Mouse (Mus musculus): Measurements from ENCODE around the gene Gm5447. TPM values are rescaled to one million over a fixed set of nuclear protein-coding genes. Genes with fewer than 3 reads are reported as not detected.

The Gm5447 gene
- polyA plus RNA-seq, 1 experiment from 2014 or later = 0.12 TPM

DNA sequence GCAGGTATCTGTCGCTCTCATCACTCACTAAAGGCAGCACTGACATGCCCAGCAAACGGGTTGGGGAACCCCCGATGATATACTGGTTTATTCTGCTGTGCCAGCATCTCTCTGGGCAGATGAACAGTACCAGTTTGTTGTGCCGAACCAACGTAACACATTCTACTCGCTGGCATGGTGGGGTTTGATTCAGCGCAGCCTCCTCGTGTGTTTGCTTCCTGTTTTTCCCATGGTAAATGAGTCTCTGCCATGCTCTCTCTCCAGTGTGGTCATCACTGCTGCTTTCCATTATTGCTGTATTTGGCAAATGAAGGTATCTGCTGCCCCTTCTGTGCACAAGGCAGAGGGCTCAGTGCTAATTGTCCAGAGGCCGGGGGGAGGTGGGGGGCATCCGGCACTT, 15.7 kb downstream of the Gm5447 start:
- no peak overlapping the region for H3K9ac ChIP-seq
- H3K4me2 ChIP-seq (replicated peaks) = no peak overlapping the region
- no peak overlapping the region for H3K27ac ChIP-seq
- H3K36me3 ChIP-seq = no peaks in the 10 kb centered on the region
- peaks cover 32% of the 10 kb centered on the region for H3K27me3 ChIP-seq
- peaks cover 9% of the 10 kb centered on the region for H3K4me1 ChIP-seq
- no peak for ATAC-seq (ENCODE audit: low FRiP score)
- H3K9me3 ChIP-seq (replicated peaks) = no peaks in the 10 kb centered on the region
- H3K4me3 ChIP-seq = no peak overlapping the region
- 88% methylated on average over 10 of the region's 10 CpGs for WGBS

DNA sequence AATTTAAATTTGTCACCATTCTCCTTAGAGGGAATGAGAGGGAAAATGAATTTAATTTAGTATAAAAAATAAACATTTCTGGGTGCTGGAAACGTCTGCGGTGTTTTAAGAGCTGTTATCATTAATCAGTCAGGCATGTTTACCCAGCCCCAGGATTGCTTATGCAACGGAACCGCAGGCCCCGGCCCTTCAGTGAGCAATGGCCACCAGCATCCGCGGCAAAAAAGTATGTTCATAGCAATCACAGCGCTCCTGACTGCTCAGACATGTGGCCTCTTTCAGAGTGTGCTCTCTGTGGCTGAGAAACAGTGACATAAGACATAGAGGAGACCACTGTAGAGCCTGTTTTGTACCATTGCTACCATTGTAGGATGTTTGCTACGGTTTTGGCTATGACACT, 16.2 kb downstream of the Gm5447 start:
- ATAC-seq (ENCODE audit: low FRiP score) = no peak
- Histone ChIP-seq H3K9me3 (replicated peaks) (no peaks in the 10 kb centered on the region), H3K9ac (no peak overlapping the region), H3K36me3 (no peaks in the 10 kb centered on the region), H3K27me3 (peaks cover 32% of the 10 kb centered on the region), H3K4me1 (peaks cover 8% of the 10 kb centered on the region), H3K4me2 (replicated peaks) (no peak overlapping the region), H3K4me3 (no peak overlapping the region), H3K27ac (no peak overlapping the region)
- 70% methylated on average over 9 of the region's 9 CpGs for WGBS

DNA sequence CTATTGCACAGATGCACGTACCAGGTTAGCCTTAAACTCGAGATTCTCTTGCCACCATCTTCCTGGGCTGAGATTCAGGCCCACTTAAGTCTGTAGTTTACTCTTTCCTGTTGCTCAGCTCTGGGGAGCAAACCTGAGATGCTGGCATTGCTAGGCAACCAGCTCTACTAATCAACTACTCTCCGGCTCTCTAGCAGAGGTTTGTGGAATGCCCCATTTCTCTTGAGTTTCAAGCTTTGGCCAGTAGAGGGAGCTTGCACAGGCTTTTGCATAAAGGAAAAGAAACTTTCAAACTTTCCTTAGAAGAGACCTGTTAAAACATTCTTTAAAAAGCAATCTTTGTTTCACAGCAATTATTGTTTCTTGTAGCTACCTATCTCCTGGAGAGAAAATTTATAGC, 19.8 kb downstream of the Gm5447 start:
- 32% methylated on average over 3 of the region's 3 CpGs for WGBS
- Histone ChIP-seq H3K9me3 (replicated peaks) (no peaks in the 10 kb centered on the region), H3K4me1 (no peaks in the 10 kb centered on the region), H3K9ac (no peak overlapping the region), H3K4me2 (replicated peaks) (no peak overlapping the region), H3K27ac (no peak overlapping the region), H3K4me3 (no peak overlapping the region), H3K27me3 (0 out of 2 replicates have a peak, but pooled peaks cover 10% of the 10 kb centered on the region), H3K36me3 (no peaks in the 10 kb centered on the region)
- ATAC-seq (ENCODE audit: low FRiP score) = no peak

DNA sequence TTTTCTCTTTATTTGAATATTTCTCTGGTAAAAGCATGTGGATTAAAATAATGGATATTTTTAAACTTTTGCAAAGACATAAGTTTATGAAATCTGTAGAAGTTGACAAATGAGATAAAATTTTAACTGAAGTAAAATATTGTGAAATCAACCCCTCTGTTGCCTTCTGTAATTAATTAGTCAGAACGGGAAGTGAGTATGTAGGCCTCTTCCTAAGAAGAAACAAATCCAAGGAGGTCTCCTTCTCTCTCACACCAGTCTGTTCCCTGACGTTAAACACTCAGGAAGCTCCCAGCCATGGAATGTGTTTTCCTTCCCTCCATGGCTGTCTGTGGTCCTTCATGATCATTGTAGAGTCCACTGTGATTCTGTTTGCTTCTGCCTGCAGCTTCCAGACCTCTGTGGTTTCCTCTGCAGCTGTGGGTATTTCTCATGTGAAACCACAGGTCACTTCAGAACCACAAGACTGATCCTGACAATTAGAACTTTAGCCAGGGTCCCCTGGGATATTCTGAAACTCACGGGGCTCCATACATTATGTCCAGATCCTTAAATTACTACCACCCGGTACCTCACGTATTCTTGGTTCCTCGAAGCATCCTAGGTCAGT, 20.4 kb downstream of the Gm5447 start:
- 74% methylated on average over 6 of the region's 6 CpGs for WGBS
- no peak for ATAC-seq (ENCODE audit: low FRiP score)
- H3K9ac ChIP-seq = no peak overlapping the region

DNA sequence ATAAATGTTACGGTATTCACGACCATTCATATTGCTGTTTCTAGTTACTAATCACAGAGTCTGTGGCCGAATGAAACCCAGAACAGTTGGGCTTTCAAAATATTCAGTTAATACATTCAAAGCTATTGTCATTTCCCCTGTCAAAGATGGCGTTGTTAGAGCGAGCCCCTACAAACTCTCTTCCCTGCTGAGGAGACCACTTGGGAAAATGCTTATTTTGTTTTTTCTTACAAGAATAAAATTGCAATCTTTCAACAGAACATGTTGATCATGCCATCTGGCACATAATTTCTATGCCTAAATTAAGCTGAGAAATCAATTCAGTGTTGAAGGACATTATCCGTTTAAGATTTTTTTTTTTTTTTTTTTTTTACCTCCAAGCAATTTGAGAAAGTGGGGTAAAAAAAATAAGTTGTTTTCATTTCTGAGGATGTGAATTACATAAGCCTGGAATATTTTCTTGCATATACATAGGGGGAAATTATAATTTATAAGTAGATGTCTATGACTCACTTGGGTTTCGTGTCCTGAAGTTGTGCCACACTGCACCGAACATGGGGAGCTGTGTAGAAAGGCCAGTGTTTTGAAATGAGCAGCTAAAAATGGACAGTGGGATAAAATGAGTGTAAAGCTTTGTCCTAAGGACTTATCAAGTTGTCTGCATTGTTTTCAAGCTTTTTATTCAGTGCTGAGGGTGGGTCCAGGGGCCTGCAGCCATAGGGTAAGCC, 23.7 kb downstream of the Gm5447 start:
- H3K9ac ChIP-seq = no peak overlapping the region
- no peak for ATAC-seq (ENCODE audit: low FRiP score)
- H3K9me3 ChIP-seq (replicated peaks) = no peaks in the 10 kb centered on the region
- H3K36me3 ChIP-seq = no peaks in the 10 kb centered on the region
- H3K4me1 ChIP-seq = no peaks in the 10 kb centered on the region
- H3K4me3 ChIP-seq = no peak overlapping the region
- no peak overlapping the region for H3K27ac ChIP-seq
- 0 out of 2 replicates have a peak, but pooled peaks cover 4% of the 10 kb centered on the region for H3K27me3 ChIP-seq
- WGBS = 81% methylated on average over 8 of the region's 8 CpGs
- H3K4me2 ChIP-seq (replicated peaks) = no peak overlapping the region

More for the DNA sequence above, 20.4 kb downstream of the Gm5447 start:
- Histone ChIP-seq H3K4me2 (replicated peaks) (no peak overlapping the region), H3K9me3 (replicated peaks) (no peaks in the 10 kb centered on the region), H3K27me3 (0 out of 2 replicates have a peak, but pooled peaks cover 10% of the 10 kb centered on the region), H3K4me3 (no peak overlapping the region), H3K27ac (no peak overlapping the region), H3K36me3 (no peaks in the 10 kb centered on the region), H3K4me1 (no peaks in the 10 kb centered on the region)

DNA sequence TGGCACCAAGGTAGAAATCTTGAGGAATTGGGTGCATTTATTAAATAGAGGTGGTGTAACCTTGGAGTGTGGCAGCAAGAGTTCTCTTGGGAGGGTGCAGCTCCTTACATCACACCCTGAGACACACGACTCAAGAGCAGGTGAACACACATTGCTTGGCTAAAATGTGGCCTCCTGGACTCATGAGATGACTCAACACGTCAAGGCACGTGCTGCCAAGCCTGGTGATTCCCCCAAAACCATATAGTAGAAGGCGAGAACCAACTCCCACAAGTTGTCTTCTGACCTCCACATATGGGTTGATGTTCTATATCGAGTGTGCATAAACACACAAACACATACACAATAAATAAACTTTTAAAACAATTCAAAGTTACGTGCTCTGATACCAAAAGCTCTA, 25.8 kb downstream of the Gm5447 start:
- Histone ChIP-seq H3K4me3 (no peak overlapping the region), H3K4me1 (no peaks in the 10 kb centered on the region), H3K4me2 (replicated peaks) (no peak overlapping the region), H3K36me3 (no peaks in the 10 kb centered on the region), H3K9me3 (replicated peaks) (no peaks in the 10 kb centered on the region), H3K27me3 (no peaks in the 10 kb centered on the region), H3K27ac (no peak overlapping the region), H3K9ac (no peak overlapping the region)
- 86% methylated on average over 6 of the region's 6 CpGs for WGBS
- ATAC-seq (ENCODE audit: low FRiP score) = no peak

DNA sequence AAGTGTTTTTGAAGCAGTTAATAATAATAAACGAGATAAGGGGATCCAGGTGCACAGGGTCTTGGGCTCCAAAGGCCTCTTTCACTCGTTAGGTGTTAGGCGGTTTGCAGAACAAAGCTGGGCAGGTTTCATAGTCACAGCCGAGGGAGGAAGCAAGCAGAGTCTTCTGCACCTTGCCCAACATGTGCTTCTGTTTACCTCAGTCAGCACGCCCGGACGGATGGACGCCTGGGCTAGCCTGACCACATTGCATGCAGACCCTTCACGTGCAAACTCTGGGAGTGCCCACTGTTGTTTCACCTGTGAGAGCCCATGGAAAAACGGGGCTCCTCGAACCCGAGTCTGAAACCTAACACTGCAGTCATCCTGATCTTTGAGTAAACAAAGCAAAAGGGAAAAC, 30.5 kb downstream of the Gm5447 start:
- Histone ChIP-seq H3K27me3 (no peaks in the 10 kb centered on the region), H3K27ac (no peak overlapping the region), H3K36me3 (no peaks in the 10 kb centered on the region), H3K9me3 (replicated peaks) (no peaks in the 10 kb centered on the region), H3K4me1 (no peaks in the 10 kb centered on the region), H3K4me2 (replicated peaks) (peak overlapping the region; percentile 19; the same call in 1 of the 2 replicates), H3K4me3 (no peak overlapping the region), H3K9ac (no peak overlapping the region)
- 59% methylated on average over 12 of the region's 12 CpGs for WGBS
- no peak for ATAC-seq (ENCODE audit: low FRiP score)

DNA sequence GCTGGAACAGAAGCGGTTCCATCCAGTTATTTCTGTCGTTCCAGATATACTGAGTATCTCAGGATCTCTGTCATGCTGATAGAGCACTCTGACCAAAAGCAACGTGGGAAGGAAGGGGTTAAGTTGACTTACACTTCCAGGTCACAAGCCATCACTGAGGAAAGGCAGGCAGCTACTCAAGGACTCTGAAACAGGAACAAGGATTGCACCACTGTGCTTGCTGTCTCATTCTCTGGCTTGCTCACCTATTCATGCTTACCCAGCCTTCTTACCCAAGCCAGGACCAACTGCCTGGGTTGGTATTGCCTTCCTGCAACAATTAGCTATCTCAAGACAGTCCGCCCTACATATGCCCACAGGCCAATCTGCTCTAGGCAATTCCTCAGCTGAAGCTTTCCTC, 31.0 kb downstream of the Gm5447 start:
- Histone ChIP-seq H3K36me3 (no peaks in the 10 kb centered on the region), H3K27me3 (no peaks in the 10 kb centered on the region), H3K27ac (no peak overlapping the region), H3K9ac (no peak overlapping the region), H3K4me2 (replicated peaks) (no peak overlapping the region), H3K9me3 (replicated peaks) (no peaks in the 10 kb centered on the region), H3K4me1 (no peaks in the 10 kb centered on the region), H3K4me3 (no peak overlapping the region)
- 75% methylated on average over 4 of the region's 4 CpGs for WGBS
- no peak for ATAC-seq (ENCODE audit: low FRiP score)

DNA sequence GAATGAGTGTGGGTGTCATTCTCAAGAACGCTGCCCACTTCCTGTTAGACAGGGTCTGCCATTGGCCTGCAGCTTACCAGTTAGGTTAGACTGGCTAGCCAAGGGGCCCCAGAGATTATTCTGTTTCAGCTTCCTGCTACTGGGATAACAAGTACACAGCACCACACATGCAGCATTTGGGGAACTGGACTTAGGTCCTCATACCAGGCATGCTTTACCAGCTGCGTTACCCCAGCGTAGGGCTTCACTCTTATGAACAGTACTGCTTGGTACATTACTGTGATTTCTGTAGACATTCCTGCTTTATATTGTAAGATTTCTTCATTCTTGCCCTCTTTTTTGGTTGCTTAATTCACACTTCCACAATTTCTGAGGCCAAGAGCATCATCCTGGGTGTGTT, 43.5 kb downstream of the Gm5447 start:
- Histone ChIP-seq H3K4me1 (no peaks in the 10 kb centered on the region), H3K4me3 (no peak overlapping the region), H3K4me2 (replicated peaks) (no peak overlapping the region), H3K36me3 (no peaks in the 10 kb centered on the region), H3K9me3 (replicated peaks) (no peaks in the 10 kb centered on the region), H3K9ac (no peak overlapping the region), H3K27ac (no peak overlapping the region), H3K27me3 (no peaks in the 10 kb centered on the region)
- ATAC-seq (ENCODE audit: low FRiP score) = no peak
- 92% methylated on average over 3 of the region's 3 CpGs for WGBS

DNA sequence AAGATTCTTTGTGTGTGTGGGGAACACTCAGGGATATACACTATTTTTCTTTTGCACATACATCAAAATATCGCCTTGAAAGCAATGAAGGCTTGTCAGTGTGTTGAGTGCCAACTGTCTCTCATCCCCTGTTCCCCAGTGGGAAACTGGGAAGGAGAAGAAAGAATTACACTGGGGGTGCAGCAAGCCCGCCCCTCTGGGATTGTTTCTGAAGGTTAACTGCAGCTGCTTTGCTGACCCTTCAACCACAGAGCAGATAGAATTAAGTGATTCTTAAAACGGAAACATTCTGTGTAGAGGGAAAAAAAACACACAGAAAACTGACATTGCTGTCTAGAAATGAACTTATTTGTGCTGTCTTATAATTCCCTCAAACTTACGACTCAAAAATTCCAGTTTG, 47.5 kb downstream of the Gm5447 start:
- H3K36me3 ChIP-seq = no peaks in the 10 kb centered on the region
- H3K4me2 ChIP-seq (replicated peaks) = no peak overlapping the region
- no peak overlapping the region for H3K9ac ChIP-seq
- H3K4me3 ChIP-seq = no peak overlapping the region
- no peaks in the 10 kb centered on the region for H3K4me1 ChIP-seq
- H3K9me3 ChIP-seq (replicated peaks) = no peaks in the 10 kb centered on the region
- H3K27me3 ChIP-seq = no peaks in the 10 kb centered on the region
- WGBS = 68% methylated on average over 4 of the region's 4 CpGs
- H3K27ac ChIP-seq = no peak overlapping the region
- no peak for ATAC-seq (ENCODE audit: low FRiP score)

DNA sequence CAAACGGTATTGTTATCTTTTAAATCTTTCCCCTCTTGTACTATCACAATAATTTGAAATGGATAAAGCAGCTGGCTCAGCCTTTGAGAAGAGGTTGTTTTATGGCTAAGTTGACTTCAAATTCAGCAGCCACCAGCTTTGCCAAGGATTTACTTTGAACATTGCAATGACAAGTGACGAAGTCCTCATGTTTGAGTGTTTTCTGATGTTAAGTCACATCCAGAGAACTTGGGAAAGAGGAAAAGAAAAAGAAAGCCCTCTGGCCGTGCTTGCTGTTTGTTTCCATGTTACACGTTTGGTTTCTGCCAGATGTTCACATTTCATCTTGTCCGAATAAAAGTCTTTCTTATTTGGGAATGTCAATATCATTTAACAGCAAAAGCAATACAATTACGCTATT, 47.9 kb downstream of the Gm5447 start:
- Histone ChIP-seq H3K36me3 (no peaks in the 10 kb centered on the region), H3K4me3 (no peak overlapping the region), H3K27me3 (no peaks in the 10 kb centered on the region), H3K9me3 (replicated peaks) (no peaks in the 10 kb centered on the region), H3K9ac (no peak overlapping the region), H3K27ac (no peak overlapping the region), H3K4me2 (replicated peaks) (no peak overlapping the region), H3K4me1 (no peaks in the 10 kb centered on the region)
- no peak for ATAC-seq (ENCODE audit: low FRiP score)
- WGBS = 71% methylated on average over 6 of the region's 6 CpGs

DNA sequence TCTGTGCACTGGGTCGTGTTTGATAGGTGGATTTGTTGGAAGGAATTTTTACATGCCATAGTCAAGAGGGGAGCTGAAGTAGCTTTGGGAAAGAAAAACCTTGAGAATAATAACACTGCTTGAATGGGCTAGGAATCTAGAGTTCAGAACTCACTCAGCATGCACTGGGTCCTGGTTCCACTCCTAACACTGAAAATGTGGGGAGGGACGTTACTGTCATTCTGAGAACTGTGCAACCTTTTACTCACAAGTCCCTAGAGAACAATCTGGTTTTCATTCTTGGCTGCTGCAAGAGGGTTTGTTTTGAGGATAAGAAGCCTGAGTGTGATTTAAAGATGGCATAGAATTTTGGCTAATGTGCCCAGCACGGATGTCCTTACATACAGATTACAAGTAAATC, 49.7 kb downstream of the Gm5447 start:
- WGBS = 75% methylated on average over 3 of the region's 3 CpGs
- H3K9ac ChIP-seq = no peak overlapping the region
- H3K4me1 ChIP-seq = no peaks in the 10 kb centered on the region
- H3K9me3 ChIP-seq (replicated peaks) = no peaks in the 10 kb centered on the region
- H3K27ac ChIP-seq = no peak overlapping the region
- H3K36me3 ChIP-seq = no peaks in the 10 kb centered on the region
- no peak overlapping the region for H3K4me3 ChIP-seq
- ATAC-seq (ENCODE audit: low FRiP score) = no peak
- no peaks in the 10 kb centered on the region for H3K27me3 ChIP-seq
- no peak overlapping the region for H3K4me2 ChIP-seq (replicated peaks)
